Mouse (Mus musculus): ENCODE results near the gene Ppfia3. TPM values are rescaled to one million over a fixed set of nuclear protein-coding genes. Genes with fewer than 3 reads are reported as not detected.

Ppfia3 gene
- polyA plus RNA-seq, 1 experiment from 2014 or later: 10.1 TPM

- H3K9ac ChIP-seq: no peak overlapping the region
- no peak for ATAC-seq (ENCODE audit: insufficient number of reproducible peaks, low FRiP score, low TSS enrichment, low read depth)
- H3K4me2 ChIP-seq (replicated peaks): peak overlapping the region; percentile 89
- H3K4me3 ChIP-seq (replicated peaks): peak overlapping the region; percentile 53; the same call in 1 of the 2 replicates
- no peaks in the 10 kb centered on the region for H3K36me3 ChIP-seq
- H3K4me1 ChIP-seq: peaks cover 45% of the 10 kb centered on the region
- no peaks in the 10 kb centered on the region for H3K9me3 ChIP-seq (replicated peaks)
- peak overlapping the region; percentile 53 for H3K27ac ChIP-seq (replicated peaks)
- no peaks in the 10 kb centered on the region for H3K27me3 ChIP-seq
- 6% methylated on average over 8 of the region's 8 CpGs for WGBS
These were observed 25.5 kb downstream of the Ppfia3 start for GRCm38 (mm10) chr7:45341303-45341702.

- Histone ChIP-seq H3K4me2 (replicated peaks) (peak overlapping the region; percentile 89), H3K9ac (peak overlapping the region; percentile 60; the same call in 1 of the 2 replicates), H3K36me3 (no peaks in the 10 kb centered on the region), H3K27ac (replicated peaks) (peak overlapping the region; percentile 53), H3K4me3 (replicated peaks) (peak overlapping the region; percentile 53), H3K27me3 (no peaks in the 10 kb centered on the region), H3K4me1 (peaks cover 45% of the 10 kb centered on the region), H3K9me3 (replicated peaks) (no peaks in the 10 kb centered on the region)
- ATAC-seq (ENCODE audit: insufficient number of reproducible peaks, low FRiP score, low TSS enrichment, low read depth): peak; percentile 4; the same call in 1 of the 2 replicates
- 3% methylated on average over 11 of the region's 11 CpGs for WGBS
These were observed 26.1 kb downstream of the Ppfia3 start for GRCm38 (mm10) chr7:45340669-45341068.

GRCm38 (mm10) chr7:45340066-45340442, 26.8 kb downstream of the Ppfia3 start:
- 0 out of 2 replicates have a peak overlapping the region, but pooled peaks have one; percentile 22 for H3K27ac ChIP-seq (replicated peaks)
- peak overlapping the region; percentile 89 for H3K4me2 ChIP-seq (replicated peaks)
- H3K9ac ChIP-seq: peak overlapping the region; percentile 60
- WGBS: 2% methylated on average over 11 of the region's 11 CpGs
- H3K9me3 ChIP-seq (replicated peaks): no peaks in the 10 kb centered on the region
- peaks cover 47% of the 10 kb centered on the region for H3K4me1 ChIP-seq
- no peaks in the 10 kb centered on the region for H3K27me3 ChIP-seq
- peak overlapping the region; percentile 53 for H3K4me3 ChIP-seq (replicated peaks)
- ATAC-seq (ENCODE audit: insufficient number of reproducible peaks, low FRiP score, low TSS enrichment, low read depth): no peak
- no peaks in the 10 kb centered on the region for H3K36me3 ChIP-seq

- Histone ChIP-seq H3K9me3 (replicated peaks) (no peaks in the 10 kb centered on the region), H3K27ac (replicated peaks) (peak overlapping the region; percentile 66), H3K9ac (peak overlapping the region; percentile 60), H3K27me3 (no peaks in the 10 kb centered on the region), H3K4me3 (replicated peaks) (peak overlapping the region; percentile 53), H3K36me3 (no peaks in the 10 kb centered on the region), H3K4me1 (peaks cover 52% of the 10 kb centered on the region), H3K4me2 (replicated peaks) (peak overlapping the region; percentile 89)
- peak; percentile 65 for ATAC-seq (ENCODE audit: insufficient number of reproducible peaks, low FRiP score, low TSS enrichment, low read depth)
- under 1% methylated on average over 36 of the region's 39 CpGs for WGBS
These were observed 27.3 kb downstream of the Ppfia3 start for GRCm38 (mm10) chr7:45339410-45340065.

GRCm38 (mm10) chr7:45338161-45338911, 28.5 kb downstream of the Ppfia3 start:
- H3K4me1 ChIP-seq: peaks cover 58% of the 10 kb centered on the region
- 0 out of 2 replicates have a peak, but pooled peaks have one; percentile 15 for ATAC-seq (ENCODE audit: insufficient number of reproducible peaks, low FRiP score, low TSS enrichment, low read depth)
- H3K36me3 ChIP-seq: no peaks in the 10 kb centered on the region

GRCm38 (mm10) chr7:45337469-45337868, 29.4 kb downstream of the Ppfia3 start:
- H3K9ac ChIP-seq: no peak overlapping the region
- H3K36me3 ChIP-seq: no peaks in the 10 kb centered on the region
- no peak overlapping the region for H3K27ac ChIP-seq (replicated peaks)
- H3K4me1 ChIP-seq: peaks cover 65% of the 10 kb centered on the region
- H3K27me3 ChIP-seq: no peaks in the 10 kb centered on the region
- ATAC-seq (ENCODE audit: insufficient number of reproducible peaks, low FRiP score, low TSS enrichment, low read depth): no peak
- peak overlapping the region; percentile 53 for H3K4me3 ChIP-seq (replicated peaks)
- H3K9me3 ChIP-seq (replicated peaks): no peaks in the 10 kb centered on the region
- H3K4me2 ChIP-seq (replicated peaks): peak overlapping the region; percentile 89
- WGBS: 9% methylated on average over 4 of the region's 4 CpGs

More at GRCm38 (mm10) chr7:45338161-45338911, 28.5 kb downstream of the Ppfia3 start:
- H3K27me3 ChIP-seq: no peaks in the 10 kb centered on the region
- peak overlapping the region; percentile 53 for H3K4me3 ChIP-seq (replicated peaks)
- 4% methylated on average over 14 of the region's 14 CpGs for WGBS
- H3K9ac ChIP-seq: no peak overlapping the region
- H3K9me3 ChIP-seq (replicated peaks): no peaks in the 10 kb centered on the region
- H3K27ac ChIP-seq (replicated peaks): peak overlapping the region; percentile 69
- H3K4me2 ChIP-seq (replicated peaks): peak overlapping the region; percentile 89

GRCm38 (mm10) chr7:45336319-45336718, 30.5 kb downstream of the Ppfia3 start:
- Histone ChIP-seq H3K9ac (no peak overlapping the region), H3K4me2 (replicated peaks) (no peak overlapping the region), H3K27ac (replicated peaks) (no peak overlapping the region), H3K36me3 (no peaks in the 10 kb centered on the region), H3K4me1 (peaks cover 73% of the 10 kb centered on the region), H3K27me3 (no peaks in the 10 kb centered on the region), H3K4me3 (replicated peaks) (no peak overlapping the region), H3K9me3 (replicated peaks) (no peaks in the 10 kb centered on the region)
- 90% methylated on average over 4 of the region's 4 CpGs for WGBS
- no peak for ATAC-seq (ENCODE audit: insufficient number of reproducible peaks, low FRiP score, low TSS enrichment, low read depth)

GRCm38 (mm10) chr7:45335056-45335455, 31.8 kb downstream of the Ppfia3 start, which contains the start of gene Hrc:
TSS of gene Hrc (plus strand) at chr7:45335290.
- Histone ChIP-seq H3K9ac (peak within 1 kb of the TSS; percentile 16; the same call in 1 of the 2 replicates), H3K4me3 (replicated peaks) (peak within 1 kb of the TSS; percentile 77), H3K27ac (replicated peaks) (peak within 1 kb of the TSS; percentile 95), H3K4me1 (peaks cover 60% of the 10 kb centered on the region), H3K27me3 (no peaks in the 10 kb centered on the region), H3K36me3 (no peaks in the 10 kb centered on the region), H3K9me3 (replicated peaks) (no peaks in the 10 kb centered on the region), H3K4me2 (replicated peaks) (peak within 1 kb of the TSS; percentile 91)
- 25% methylated on average over 5 of the region's 5 CpGs for WGBS
- ATAC-seq (ENCODE audit: insufficient number of reproducible peaks, low FRiP score, low TSS enrichment, low read depth): no peak

GRCm38 (mm10) chr7:45334605-45335004, 32.2 kb downstream of the Ppfia3 start:
- Histone ChIP-seq H3K9ac (no peak overlapping the region), H3K9me3 (replicated peaks) (no peaks in the 10 kb centered on the region), H3K4me3 (replicated peaks) (no peak overlapping the region), H3K27ac (replicated peaks) (peak overlapping the region; percentile 95), H3K4me1 (peaks cover 56% of the 10 kb centered on the region), H3K36me3 (no peaks in the 10 kb centered on the region), H3K4me2 (replicated peaks) (0 out of 2 replicates have a peak overlapping the region, but pooled peaks have one; percentile 12), H3K27me3 (no peaks in the 10 kb centered on the region)
- WGBS: 21% methylated on average over 3 of the region's 3 CpGs
- ATAC-seq (ENCODE audit: insufficient number of reproducible peaks, low FRiP score, low TSS enrichment, low read depth): peak; percentile 9; the same call in 1 of the 2 replicates

GRCm38 (mm10) chr7:45333431-45333982, 33.3 kb downstream of the Ppfia3 start, which contains the start of gene Trpm4:
TSS of gene Trpm4 (minus strand) at chr7:45333780.
- Histone ChIP-seq H3K4me2 (replicated peaks) (peak within 1 kb of the TSS; percentile 91), H3K4me3 (replicated peaks) (peak within 1 kb of the TSS; percentile 77), H3K27ac (replicated peaks) (peak within 1 kb of the TSS; percentile 95), H3K9me3 (replicated peaks) (no peaks in the 10 kb centered on the region), H3K9ac (peak within 1 kb of the TSS; percentile 73), H3K36me3 (no peaks in the 10 kb centered on the region), H3K4me1 (peaks cover 45% of the 10 kb centered on the region), H3K27me3 (no peaks in the 10 kb centered on the region)
- under 1% methylated on average over 38 of the region's 38 CpGs for WGBS
- ATAC-seq (ENCODE audit: insufficient number of reproducible peaks, low FRiP score, low TSS enrichment, low read depth): peak; percentile 81
